Mouse (Mus musculus): ENCODE results near the gene Hspa4l.

- TF ChIP-seq REST (IDR thresholded peaks at IDR 0.05; ENCODE audit: insufficient read depth, insufficient read length): no peak
- no peak for TF ChIP-seq POLR2A (IDR thresholded peaks at IDR 0.05; ENCODE audit: insufficient read length, low read depth)
- no peak for TF ChIP-seq POLR2AphosphoS2 (IDR thresholded peaks at IDR 0.05; ENCODE audit: insufficient read length, low read depth)
- no peak for TF ChIP-seq USF1 (IDR thresholded peaks at IDR 0.05; ENCODE audit: low read depth)
- no peak for TF ChIP-seq MAX (IDR thresholded peaks at IDR 0.05; ENCODE audit: low read depth)
- no peak for TF ChIP-seq MYOD1 (IDR thresholded peaks at IDR 0.05; ENCODE audit: control insufficient read depth in 1 of 3, insufficient read length in 2 of 3, low read depth in 2 of 3)
- no peak for TF ChIP-seq SRF (IDR thresholded peaks at IDR 0.05; ENCODE audit: control insufficient read depth, insufficient read length, low read depth)
- no peak for TF ChIP-seq E2F4 (IDR thresholded peaks at IDR 0.05; ENCODE audit: insufficient read depth)
- no peak for TF ChIP-seq CEBPB (IDR thresholded peaks at IDR 0.05; ENCODE audit: insufficient read depth, poor library complexity, severe bottlenecking)
- no peak for TF ChIP-seq MYOG (IDR thresholded peaks at IDR 0.05; ENCODE audit: control insufficient read depth in 1 of 3, insufficient read depth in 1 of 3, insufficient read length in 2 of 3, low read depth in 2 of 3)
- no peak for TF ChIP-seq TCF3 (IDR thresholded peaks at IDR 0.05; ENCODE audit: insufficient read length, low read depth)
- TF ChIP-seq TCF12 (IDR thresholded peaks at IDR 0.05; ENCODE audit: insufficient read depth, poor library complexity, severe bottlenecking): no peak
These were observed 5.8 kb upstream of the Hspa4l start for GRCm38 (mm10) chr3:40738381-40738912.

Data from myocyte (in vitro differentiated cells).